Mouse (Mus musculus) hindbrain, embryonic 11.5 days (tissue): Measurements from ENCODE around the gene Fam214a. TPM values are rescaled to one million over a fixed set of nuclear protein-coding genes. Genes with fewer than 3 reads are reported as not detected.

Source experiments
- polyA plus RNA-seq: library from polyadenylated mRNA; unstranded; fragments of >200 nt; fragmentation: Nextera tagmentation; extraction: Ambion mirVana; gene quantifications from 2 replicates; pipeline ENCODE4 v1.2.1, GENCODE M21; 2014

Gene Fam214a
- polyA plus RNA-seq, 1 experiment from 2014 or later = 17.9 TPM

Other genes starting within 250 kb of the Fam214a start
- gene Onecut1, start 91.0 kb upstream of the Fam214a start, polyA plus RNA-seq = 10.0 and 12.7 TPM in 2 replicates
- gene Arpp19, start 84.7 kb downstream of the Fam214a start, polyA plus RNA-seq = 298 and 314 TPM in 2 replicates
- 33.8 and 38.7 TPM in 2 replicates for gene Myo5a, start 118.1 kb downstream of the Fam214a start, polyA plus RNA-seq